ENCODE assay signal across 18 mouse cellular contexts in the genomic region with DNA sequence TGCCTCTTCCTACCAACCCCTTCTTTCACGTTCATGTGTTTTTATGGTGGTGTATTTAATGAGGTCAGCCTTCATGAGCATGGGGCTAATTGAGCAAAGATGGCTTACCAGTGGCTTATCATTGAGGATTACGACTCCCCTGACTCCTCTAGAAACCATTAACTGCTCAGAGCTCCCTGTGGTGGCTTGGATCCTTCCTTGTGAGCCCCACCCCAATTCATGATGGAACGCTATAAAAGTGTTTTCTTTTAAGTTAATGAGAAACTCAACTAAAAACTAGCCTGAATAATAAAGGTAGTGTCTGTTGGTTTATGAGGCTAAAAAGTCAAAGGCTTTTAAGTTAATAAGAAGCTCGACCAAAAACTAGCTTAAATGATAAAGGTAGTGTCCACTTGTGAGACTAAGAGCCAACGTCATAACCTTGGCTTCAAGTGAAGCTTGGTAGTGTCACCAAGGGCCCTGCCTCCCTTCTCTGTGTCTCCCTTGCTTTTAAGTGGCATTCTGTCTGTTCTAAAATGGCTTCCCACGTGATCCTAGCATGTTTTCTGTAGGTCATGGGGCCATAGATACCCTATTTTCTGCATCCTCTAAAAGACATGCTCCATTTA. TPM values are rescaled to one million over a fixed set of nuclear protein-coding genes. Genes with fewer than 3 reads are reported as not detected.
DNase-seq lines count a peak whose midpoint lies in the region; ATAC-seq and TF ChIP-seq lines count a peak whose summit lies in the region.
"Had no signal": no experiment of that assay in that cellular context is flagged by ENCODE, and none has a peak within 500 bp of the region (broad histone marks: within the 10 kb centered on the region; RNA-seq: fewer than 3 reads in every experiment).

No protein-coding gene starts in this region.

- 66% methylated on average over 6 of the region's 6 CpGs for WGBS in intestine, embryonic 14.5 days
- 40% methylated on average over 6 of the region's 6 CpGs for WGBS in intestine, postnatal 0 days
- 83% methylated on average over 6 of the region's 6 CpGs for WGBS in hindbrain, embryonic 13.5 days

- no peak overlapping the region for H3K4me2 ChIP-seq in intestine, embryonic 14.5 days (ENCODE audit: low read length)
- H3K4me2 ChIP-seq in intestine, postnatal 0 days (replicated peaks; ENCODE audit: low read depth) = 0 out of 2 replicates have a peak overlapping the region, but pooled peaks have one; percentile 6
- H3K4me2 ChIP-seq in hindbrain, embryonic 13.5 days = no peak overlapping the region
- H3K4me2 ChIP-seq: embryonic facial prominence, embryonic 13.5 days; forebrain, embryonic 13.5 days; heart, embryonic 12.5 days had no signal

- no peaks in the 10 kb centered on the region for H3K9me3 ChIP-seq in intestine, embryonic 14.5 days (ENCODE audit: control insufficient read depth, low read length)
- H3K9me3 ChIP-seq in intestine, postnatal 0 days (ENCODE audit: control insufficient read depth) = no peaks in the 10 kb centered on the region
- no peaks in the 10 kb centered on the region for H3K9me3 ChIP-seq in hindbrain, embryonic 13.5 days
- H3K9me3 ChIP-seq: embryonic facial prominence, embryonic 13.5 days; forebrain, embryonic 13.5 days; heart, embryonic 12.5 days; hindbrain, embryonic 10.5 days had no signal

- peak; percentile 81 for ATAC-seq in intestine, embryonic 14.5 days (replicated peaks; ENCODE audit: low FRiP score, low TSS enrichment, low read depth)
- ATAC-seq in intestine, postnatal 0 days = peak; percentile 40
- no peak for ATAC-seq in hindbrain, embryonic 13.5 days (ENCODE audit: low FRiP score)
- ATAC-seq: forebrain, embryonic 13.5 days; forebrain, postnatal 0 days had no signal

- H3K4me3 ChIP-seq in intestine, embryonic 14.5 days (ENCODE audit: low read depth, low read length) = no peak overlapping the region
- no peak overlapping the region for H3K4me3 ChIP-seq in intestine, postnatal 0 days (ENCODE audit: low read depth, low read length)
- H3K4me3 ChIP-seq in hindbrain, embryonic 13.5 days = no peak overlapping the region
- H3K4me3 ChIP-seq: embryonic facial prominence, embryonic 13.5 days; forebrain, embryonic 13.5 days; heart, embryonic 12.5 days; hindbrain, embryonic 10.5 days had no signal

- no peak for TF ChIP-seq CTCF in intestine, postnatal 0 days (IDR thresholded peaks at IDR 0.05; ENCODE audit: low read depth)

- no peaks in the 10 kb centered on the region for H3K36me3 ChIP-seq in intestine, embryonic 14.5 days (ENCODE audit: control insufficient read depth, insufficient read depth, low read length)
- no peaks in the 10 kb centered on the region for H3K36me3 ChIP-seq in intestine, postnatal 0 days (ENCODE audit: control insufficient read depth, insufficient read depth)
- peaks cover 7% of the 10 kb centered on the region; the same call in 1 of the 2 replicates for H3K36me3 ChIP-seq in hindbrain, embryonic 13.5 days
- H3K36me3 ChIP-seq: embryonic facial prominence, embryonic 13.5 days had no signal

- no peaks in the 10 kb centered on the region for H3K4me1 ChIP-seq in intestine, embryonic 14.5 days (replicated peaks; ENCODE audit: control insufficient read depth, insufficient read depth, low read length)
- H3K4me1 ChIP-seq in intestine, postnatal 0 days (replicated peaks; ENCODE audit: control insufficient read depth, insufficient read depth, low read length) = no peaks in the 10 kb centered on the region
- H3K4me1 ChIP-seq in hindbrain, embryonic 13.5 days (replicated peaks) = peaks cover 15% of the 10 kb centered on the region
- H3K4me1 ChIP-seq: forebrain, embryonic 13.5 days had no signal

- H3K27ac ChIP-seq in intestine, embryonic 14.5 days (ENCODE audit: low read depth) = no peak overlapping the region
- no peak overlapping the region for H3K27ac ChIP-seq in intestine, postnatal 0 days (ENCODE audit: low read depth, low read length)
- no peak overlapping the region for H3K27ac ChIP-seq in hindbrain, embryonic 13.5 days
- H3K27ac ChIP-seq: embryonic facial prominence, embryonic 13.5 days; forebrain, embryonic 13.5 days; hindbrain, embryonic 10.5 days had no signal

- H3K9ac ChIP-seq in intestine, embryonic 14.5 days (ENCODE audit: low read length) = no peak overlapping the region
- H3K9ac ChIP-seq in intestine, postnatal 0 days (ENCODE audit: low read depth, low read length) = no peak overlapping the region
- no peak overlapping the region for H3K9ac ChIP-seq in hindbrain, embryonic 13.5 days
- H3K9ac ChIP-seq: embryonic facial prominence, embryonic 13.5 days; forebrain, embryonic 13.5 days; forebrain, postnatal 0 days; heart, embryonic 12.5 days had no signal

- peak; percentile 83 for DNase-seq in kidney, adult 9 months
- DNase-seq in kidney, postnatal 10 days = no peak
- DNase-seq in intestine, embryonic 14.5 days (ENCODE audit: low spot score) = no peak
- no peak for DNase-seq in ovary, postnatal 36 days (ENCODE audit: low spot score)
- DNase-seq: adrenal gland, adult 2 months; adrenal gland, postnatal 25 days; cerebellum, adult 18-20 months; cerebellum, adult 9-11 months; cerebellum, postnatal 36 days; forebrain, postnatal 0 days; gastrocnemius, postnatal 14 days had no signal

- no peaks in the 10 kb centered on the region for H3K27me3 ChIP-seq in intestine, embryonic 14.5 days (replicated peaks; ENCODE audit: control insufficient read depth, insufficient read depth, low read length)
- no peaks in the 10 kb centered on the region for H3K27me3 ChIP-seq in intestine, postnatal 0 days (replicated peaks; ENCODE audit: control insufficient read depth, insufficient read depth, low read length)
- H3K27me3 ChIP-seq in hindbrain, embryonic 13.5 days = no peaks in the 10 kb centered on the region
- H3K27me3 ChIP-seq: CH12.LX; embryonic facial prominence, embryonic 13.5 days; forebrain, embryonic 13.5 days; heart, embryonic 12.5 days had no signal

RNA-seq across cellular contexts. Expression of gene Fam171a1, which starts 33.6 kb away (rescaled TPM):
- polyA plus RNA-seq in intestine, embryonic 14.5 days (2014; fragmentation: Nextera tagmentation; extraction: Ambion mirVana) = 39.9 and 41.1 TPM in 2 replicates
- polyA plus RNA-seq in intestine, postnatal 0 days (2015; fragmentation: Nextera tagmentation; extraction: Ambion mirVana) = 8.4 and 8.6 TPM in 2 replicates
- 46.7 and 50.8 TPM in 2 replicates for polyA plus RNA-seq in hindbrain, embryonic 13.5 days (2015; fragmentation: Nextera tagmentation; extraction: Ambion mirVana)
